Mouse (Mus musculus) cortical plate, adult 2 months (tissue): ENCODE results near the gene Slc16a9.

ENCODE experiments used
- CTCF ChIP-seq: fragments of 200-500 bp; IDR thresholded peaks from 2 replicates; pipeline ENCODE4 v1.5.1; 2011; ENCODE audit warnings: mild to moderate bottlenecking, control low read depth, low read length; ENCODE audit not compliant: insufficient read depth; ENCODE audit errors: extremely low read depth
- POLR2A ChIP-seq: fragments of 200-500 bp; IDR thresholded peaks from 2 replicates; pipeline ENCODE4 v1.6.1; 2011; ENCODE audit warnings: mild to moderate bottlenecking, low read length, control low read depth; ENCODE audit not compliant: insufficient read depth; ENCODE audit errors: extremely low read depth

- TF ChIP-seq CTCF (no peak), POLR2A (no peak)
Measured at GRCm38 (mm10) chr10:70250766-70251165, 5.9 kb downstream of the Slc16a9 start.
